Mouse (Mus musculus): Measurements from ENCODE around the gene Lgals3bp. TPM values are rescaled to one million over a fixed set of nuclear protein-coding genes. Genes with fewer than 3 reads are reported as not detected.

Gene Lgals3bp
- polyA plus RNA-seq (2014; fragmentation: Nextera tagmentation; extraction: Ambion mirVana): 39.0 and 39.2 TPM in 2 replicates

- Histone ChIP-seq H3K9me3 (ENCODE audit: control insufficient read depth, low read depth, low read length) (no peaks in the 10 kb centered on the region), H3K27me3 (ENCODE audit: control insufficient read depth, insufficient read depth, low read length) (no peaks in the 10 kb centered on the region), H3K9ac (replicated peaks; ENCODE audit: low read depth, low read length) (peak within 1 kb of the TSS; percentile 28; the same call in 1 of the 2 replicates), H3K27ac (ENCODE audit: low read length) (peak within 1 kb of the TSS; percentile 83), H3K4me2 (replicated peaks; ENCODE audit: low read depth, low read length) (peak within 1 kb of the TSS; percentile 29), H3K36me3 (ENCODE audit: control insufficient read depth, insufficient read depth, low read length) (no peaks in the 10 kb centered on the region), H3K4me3 (ENCODE audit: low read depth, low read length) (no peak within 1 kb of the TSS; the same call in 1 of the 2 replicates), H3K4me1 (ENCODE audit: control insufficient read depth, insufficient read depth, low read length) (peaks cover 28% of the 10 kb centered on the region)
- 19% methylated on average over 7 of the region's 7 CpGs for WGBS
- ATAC-seq (ENCODE audit: insufficient number of reproducible peaks, insufficient read depth, low FRiP score, low read depth): peak; percentile 38; the same call in 1 of the 2 replicates
Observed at GRCm38 (mm10) chr11:118401760-118402280, at the start of gene Lgals3bp. Gene Lgals3bp, minus strand, starts transcription at chr11:118402092.

GRCm38 (mm10) chr11:118451211-118451610, 49.3 kb upstream of the Lgals3bp start:
- Histone ChIP-seq H3K36me3 (ENCODE audit: control insufficient read depth, insufficient read depth, low read length) (no peaks in the 10 kb centered on the region), H3K27me3 (ENCODE audit: control insufficient read depth, insufficient read depth, low read length) (no peaks in the 10 kb centered on the region), H3K4me3 (ENCODE audit: low read depth, low read length) (no peak overlapping the region), H3K27ac (ENCODE audit: low read length) (no peak overlapping the region), H3K9ac (replicated peaks; ENCODE audit: low read depth, low read length) (no peak overlapping the region), H3K9me3 (ENCODE audit: control insufficient read depth, low read depth, low read length) (no peaks in the 10 kb centered on the region), H3K4me2 (replicated peaks; ENCODE audit: low read depth, low read length) (no peak overlapping the region), H3K4me1 (ENCODE audit: control insufficient read depth, insufficient read depth, low read length) (no peaks in the 10 kb centered on the region)
- 81% methylated on average over 6 of the region's 6 CpGs for WGBS
- no peak for ATAC-seq (ENCODE audit: insufficient number of reproducible peaks, insufficient read depth, low FRiP score, low read depth)

GRCm38 (mm10) chr11:118448385-118448784, 46.5 kb upstream of the Lgals3bp start:
- Histone ChIP-seq H3K27ac (ENCODE audit: low read length) (no peak overlapping the region), H3K36me3 (ENCODE audit: control insufficient read depth, insufficient read depth, low read length) (no peaks in the 10 kb centered on the region), H3K9ac (replicated peaks; ENCODE audit: low read depth, low read length) (no peak overlapping the region), H3K4me2 (replicated peaks; ENCODE audit: low read depth, low read length) (no peak overlapping the region), H3K9me3 (ENCODE audit: control insufficient read depth, low read depth, low read length) (no peaks in the 10 kb centered on the region), H3K27me3 (ENCODE audit: control insufficient read depth, insufficient read depth, low read length) (no peaks in the 10 kb centered on the region), H3K4me1 (ENCODE audit: control insufficient read depth, insufficient read depth, low read length) (no peaks in the 10 kb centered on the region), H3K4me3 (ENCODE audit: low read depth, low read length) (no peak overlapping the region)
- ATAC-seq (ENCODE audit: insufficient number of reproducible peaks, insufficient read depth, low FRiP score, low read depth): no peak
- WGBS: 81% methylated on average over 8 of the region's 8 CpGs

GRCm38 (mm10) chr11:118447346-118447745, 45.5 kb upstream of the Lgals3bp start:
- Histone ChIP-seq H3K4me3 (ENCODE audit: low read depth, low read length) (no peak overlapping the region), H3K27me3 (ENCODE audit: control insufficient read depth, insufficient read depth, low read length) (no peaks in the 10 kb centered on the region), H3K36me3 (ENCODE audit: control insufficient read depth, insufficient read depth, low read length) (no peaks in the 10 kb centered on the region), H3K9ac (replicated peaks; ENCODE audit: low read depth, low read length) (no peak overlapping the region), H3K4me1 (ENCODE audit: control insufficient read depth, insufficient read depth, low read length) (no peaks in the 10 kb centered on the region), H3K9me3 (ENCODE audit: control insufficient read depth, low read depth, low read length) (no peaks in the 10 kb centered on the region), H3K4me2 (replicated peaks; ENCODE audit: low read depth, low read length) (no peak overlapping the region), H3K27ac (ENCODE audit: low read length) (no peak overlapping the region)
- WGBS: 49% methylated on average over 4 of the region's 4 CpGs
- ATAC-seq (ENCODE audit: insufficient number of reproducible peaks, insufficient read depth, low FRiP score, low read depth): no peak

GRCm38 (mm10) chr11:118445843-118446242, 44.0 kb upstream of the Lgals3bp start:
- no peak overlapping the region for H3K4me2 ChIP-seq (replicated peaks; ENCODE audit: low read depth, low read length)
- peak; percentile 66; the same call in 1 of the 2 replicates for ATAC-seq (ENCODE audit: insufficient number of reproducible peaks, insufficient read depth, low FRiP score, low read depth)
- H3K9ac ChIP-seq (replicated peaks; ENCODE audit: low read depth, low read length): no peak overlapping the region
- H3K27me3 ChIP-seq (ENCODE audit: control insufficient read depth, insufficient read depth, low read length): no peaks in the 10 kb centered on the region
- H3K27ac ChIP-seq (ENCODE audit: low read length): no peak overlapping the region
- H3K4me3 ChIP-seq (ENCODE audit: low read depth, low read length): no peak overlapping the region
- H3K36me3 ChIP-seq (ENCODE audit: control insufficient read depth, insufficient read depth, low read length): no peaks in the 10 kb centered on the region
- no peaks in the 10 kb centered on the region for H3K9me3 ChIP-seq (ENCODE audit: control insufficient read depth, low read depth, low read length)
- no peaks in the 10 kb centered on the region for H3K4me1 ChIP-seq (ENCODE audit: control insufficient read depth, insufficient read depth, low read length)
- 14% methylated on average over 3 of the region's 3 CpGs for WGBS

- no peaks in the 10 kb centered on the region for H3K27me3 ChIP-seq (ENCODE audit: control insufficient read depth, insufficient read depth, low read length)
- H3K9me3 ChIP-seq (ENCODE audit: control insufficient read depth, low read depth, low read length): no peaks in the 10 kb centered on the region
- ATAC-seq (ENCODE audit: insufficient number of reproducible peaks, insufficient read depth, low FRiP score, low read depth): 0 out of 2 replicates have a peak, but pooled peaks have one; percentile 49
- WGBS: 33% methylated on average over 11 of the region's 11 CpGs
- no peak overlapping the region for H3K4me3 ChIP-seq (ENCODE audit: low read depth, low read length)
- H3K9ac ChIP-seq (replicated peaks; ENCODE audit: low read depth, low read length): no peak overlapping the region
- H3K4me1 ChIP-seq (ENCODE audit: control insufficient read depth, insufficient read depth, low read length): peaks cover 8% of the 10 kb centered on the region
- H3K4me2 ChIP-seq (replicated peaks; ENCODE audit: low read depth, low read length): no peak overlapping the region
- H3K36me3 ChIP-seq (ENCODE audit: control insufficient read depth, insufficient read depth, low read length): no peaks in the 10 kb centered on the region
- no peak overlapping the region for H3K27ac ChIP-seq (ENCODE audit: low read length)
Observed at GRCm38 (mm10) chr11:118443201-118443970, 41.5 kb upstream of the Lgals3bp start.

- no peaks in the 10 kb centered on the region for H3K9me3 ChIP-seq (ENCODE audit: control insufficient read depth, low read depth, low read length)
- no peak overlapping the region for H3K9ac ChIP-seq (replicated peaks; ENCODE audit: low read depth, low read length)
- H3K36me3 ChIP-seq (ENCODE audit: control insufficient read depth, insufficient read depth, low read length): no peaks in the 10 kb centered on the region
- no peak overlapping the region for H3K27ac ChIP-seq (ENCODE audit: low read length)
- H3K4me3 ChIP-seq (ENCODE audit: low read depth, low read length): no peak overlapping the region
- no peaks in the 10 kb centered on the region for H3K27me3 ChIP-seq (ENCODE audit: control insufficient read depth, insufficient read depth, low read length)
- no peak overlapping the region for H3K4me2 ChIP-seq (replicated peaks; ENCODE audit: low read depth, low read length)
- H3K4me1 ChIP-seq (ENCODE audit: control insufficient read depth, insufficient read depth, low read length): peaks cover 10% of the 10 kb centered on the region
- ATAC-seq (ENCODE audit: insufficient number of reproducible peaks, insufficient read depth, low FRiP score, low read depth): 0 out of 2 replicates have a peak, but pooled peaks have one; percentile 26
- WGBS: 65% methylated on average over 13 of the region's 13 CpGs
Observed at GRCm38 (mm10) chr11:118442691-118443090, 40.8 kb upstream of the Lgals3bp start.

- Histone ChIP-seq H3K36me3 (ENCODE audit: control insufficient read depth, insufficient read depth, low read length) (no peaks in the 10 kb centered on the region), H3K9me3 (ENCODE audit: control insufficient read depth, low read depth, low read length) (no peaks in the 10 kb centered on the region), H3K9ac (replicated peaks; ENCODE audit: low read depth, low read length) (no peak overlapping the region), H3K4me2 (replicated peaks; ENCODE audit: low read depth, low read length) (no peak overlapping the region), H3K4me1 (ENCODE audit: control insufficient read depth, insufficient read depth, low read length) (peaks cover 16% of the 10 kb centered on the region), H3K27ac (ENCODE audit: low read length) (no peak overlapping the region), H3K27me3 (ENCODE audit: control insufficient read depth, insufficient read depth, low read length) (no peaks in the 10 kb centered on the region), H3K4me3 (ENCODE audit: low read depth, low read length) (no peak overlapping the region)
- WGBS: 33% methylated on average over 11 of the region's 11 CpGs
- no peak for ATAC-seq (ENCODE audit: insufficient number of reproducible peaks, insufficient read depth, low FRiP score, low read depth)
Observed at GRCm38 (mm10) chr11:118438665-118439414, 36.9 kb upstream of the Lgals3bp start.

Measured in stomach, embryonic 14.5 days (tissue).